Mouse (Mus musculus) cerebellum, adult 8-10 months (tissue): ENCODE results near the gene Olfr1377.
A peak's percentile ranks its signal among the peaks of the same experiment; 100 is the strongest.
"Not testable (repeated sequence)": the region's sequence is repeated elsewhere in the genome, so short reads cannot be mapped to it uniquely, and the experiment has no call there.

Experiments used
- DNase-seq: peaks from one replicate; pipeline ENCODE4 v3.0.0; 2022

The Olfr1377 gene

DNA sequence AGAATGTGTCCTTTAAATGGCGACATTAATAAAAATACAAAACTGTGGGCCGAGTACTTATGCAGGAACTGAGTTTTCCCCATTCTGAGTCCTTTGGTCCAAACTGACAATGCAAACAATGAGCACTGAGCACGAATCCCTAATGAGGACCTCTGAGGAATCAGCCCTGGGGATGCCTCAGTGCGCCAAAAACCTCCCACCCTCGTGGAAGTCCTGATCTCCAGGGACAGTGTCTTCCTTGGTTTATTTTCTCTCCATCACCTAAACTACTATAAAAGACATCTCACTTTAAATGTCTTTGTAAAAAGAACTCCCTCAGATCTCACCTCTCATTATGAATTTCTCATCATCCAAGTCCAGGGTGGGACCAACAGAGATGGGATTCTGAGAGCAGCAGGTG is at the start of gene Olfr1377:
TSS of gene Olfr1377 (plus strand) at position 301 of the 400 bp plus-strand sequence.
- DNase-seq, result no peak

DNA sequence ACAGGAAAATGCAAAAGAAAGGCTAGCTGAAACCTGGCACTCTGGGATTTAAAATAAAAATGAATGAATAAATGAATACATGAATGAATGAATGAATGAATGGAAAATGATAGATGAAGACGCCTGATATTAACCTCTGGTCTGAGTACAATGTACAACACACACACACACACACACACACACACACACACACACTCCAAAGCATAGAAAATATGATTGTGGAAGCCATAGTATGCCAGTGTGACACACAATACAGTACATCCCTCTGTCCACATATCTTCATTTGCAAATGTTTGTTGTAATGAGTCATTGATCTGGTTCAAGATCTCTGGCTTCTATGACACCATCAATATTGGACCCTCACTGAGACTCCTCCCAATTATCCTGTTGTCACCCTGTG is 49.7 kb upstream of the Olfr1377 start:
- no peak for DNase-seq

DNA sequence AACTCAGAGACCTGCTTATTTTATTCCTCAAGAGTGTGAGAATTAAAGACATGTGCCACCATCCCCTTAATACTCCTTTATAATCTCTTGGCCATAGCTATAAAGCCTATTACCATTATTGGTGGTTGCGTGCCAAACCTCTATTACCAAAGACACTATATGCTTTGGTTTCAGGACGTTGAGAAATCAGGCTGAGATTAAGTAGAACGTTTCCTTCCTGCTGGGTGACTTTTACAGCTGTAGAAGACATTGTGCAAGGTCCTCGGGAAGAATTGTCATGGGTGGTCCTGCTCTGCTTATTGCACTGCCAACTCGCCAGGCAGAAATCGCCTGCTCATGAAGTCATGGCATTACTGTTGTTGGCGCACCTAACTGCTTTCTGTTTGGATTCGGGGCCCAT is 43.3 kb upstream of the Olfr1377 start:
- DNase-seq, result no peak

DNA sequence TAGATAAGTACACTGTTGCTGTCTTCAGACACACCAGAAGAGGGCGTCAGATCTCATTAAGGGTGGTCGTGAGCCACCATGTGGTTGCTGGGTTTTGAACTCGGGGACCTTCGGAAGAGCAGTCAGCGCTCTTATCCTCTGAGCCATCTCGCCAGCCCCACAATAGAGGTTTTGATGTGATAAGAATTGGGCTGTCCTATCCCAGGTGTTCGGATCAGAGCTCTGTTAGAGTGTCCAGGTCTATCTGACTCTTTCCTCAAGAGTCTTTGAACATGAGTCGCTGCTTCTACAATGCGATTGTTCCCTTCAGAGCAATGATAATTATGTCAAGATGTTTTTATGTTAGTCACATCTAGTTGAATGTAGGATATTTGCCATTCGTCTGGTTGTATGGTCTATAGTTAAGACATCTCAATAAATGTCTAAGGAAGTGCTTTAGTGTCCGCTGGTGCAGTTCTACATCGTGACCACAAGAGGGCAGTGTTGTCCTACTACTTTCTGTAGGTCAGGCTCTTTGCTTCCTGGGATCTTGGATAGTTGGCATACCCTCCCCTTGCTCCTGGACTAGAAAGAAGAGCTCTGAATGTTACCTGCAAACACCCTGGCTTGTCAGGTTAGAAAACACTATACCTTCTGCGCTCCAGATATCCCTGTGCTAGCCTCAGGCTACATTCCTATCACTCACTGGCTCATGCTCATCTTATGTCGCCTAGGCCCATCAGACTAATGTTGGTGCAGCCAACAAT is 42.0 kb upstream of the Olfr1377 start:
- DNase-seq, result no peak

DNA sequence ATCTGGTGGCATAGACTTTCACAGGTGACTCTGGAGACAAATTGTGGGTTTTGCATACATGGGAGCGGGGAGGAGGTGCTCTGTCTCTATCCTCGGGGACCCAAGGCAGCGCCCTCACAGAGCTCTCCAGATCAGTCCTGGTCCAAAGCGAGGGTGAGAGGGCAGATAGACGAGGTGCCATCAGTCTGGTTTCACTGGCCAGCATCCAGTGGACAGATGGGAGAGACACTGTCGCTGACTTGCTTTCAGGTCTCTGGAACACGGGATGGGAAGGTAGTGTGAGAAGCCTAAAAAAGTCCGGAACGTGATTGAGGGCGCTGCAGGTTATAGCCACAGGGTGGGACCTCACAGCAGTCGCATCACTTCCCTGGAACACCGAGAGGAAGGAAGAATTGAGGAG is 39.4 kb upstream of the Olfr1377 start:
- no peak for DNase-seq

DNA sequence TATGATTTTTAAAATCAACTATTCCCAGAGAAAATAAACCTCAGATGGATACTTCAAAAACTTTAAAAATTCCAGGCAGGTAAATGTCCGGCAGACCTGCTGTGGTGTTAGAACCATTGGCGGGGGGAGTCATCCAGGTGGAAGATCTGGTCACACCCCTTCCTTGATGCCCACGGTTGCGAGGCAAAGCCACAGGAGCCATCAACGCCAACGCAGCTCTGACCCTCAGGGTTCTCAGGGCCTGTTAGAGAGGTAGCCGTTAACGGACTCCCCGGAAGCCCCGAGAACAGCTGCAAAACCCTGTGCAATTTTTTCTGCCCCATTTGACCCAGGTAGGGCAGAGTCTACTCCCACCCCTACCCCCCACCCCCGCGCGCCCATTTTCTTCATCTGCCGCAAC is 38.3 kb upstream of the Olfr1377 start, which contains the start of gene 4933414I15Rik:
TSS of gene 4933414I15Rik (minus strand) at position 260 of the 400 bp plus-strand sequence.
- DNase-seq, result no peak

DNA sequence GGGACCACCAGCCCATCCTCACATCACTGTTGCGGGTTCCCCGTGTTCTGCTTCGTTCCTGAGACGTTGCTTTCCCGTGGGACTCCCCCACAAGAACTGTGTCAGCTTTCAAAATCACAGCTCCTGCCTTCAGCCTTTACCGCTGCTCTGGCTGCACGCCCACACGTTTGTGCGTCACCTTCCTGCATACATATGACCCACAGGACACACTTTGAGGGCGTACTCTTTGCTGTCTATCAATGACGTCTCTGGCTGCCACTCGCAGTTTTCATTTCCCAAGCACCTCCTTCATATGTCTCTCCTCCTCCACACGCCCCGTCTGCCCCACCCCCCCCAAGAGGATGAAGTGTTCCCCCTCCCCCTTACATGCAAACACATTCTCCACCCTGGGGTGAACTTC is 29.5 kb upstream of the Olfr1377 start:
- DNase-seq, result no peak

DNA sequence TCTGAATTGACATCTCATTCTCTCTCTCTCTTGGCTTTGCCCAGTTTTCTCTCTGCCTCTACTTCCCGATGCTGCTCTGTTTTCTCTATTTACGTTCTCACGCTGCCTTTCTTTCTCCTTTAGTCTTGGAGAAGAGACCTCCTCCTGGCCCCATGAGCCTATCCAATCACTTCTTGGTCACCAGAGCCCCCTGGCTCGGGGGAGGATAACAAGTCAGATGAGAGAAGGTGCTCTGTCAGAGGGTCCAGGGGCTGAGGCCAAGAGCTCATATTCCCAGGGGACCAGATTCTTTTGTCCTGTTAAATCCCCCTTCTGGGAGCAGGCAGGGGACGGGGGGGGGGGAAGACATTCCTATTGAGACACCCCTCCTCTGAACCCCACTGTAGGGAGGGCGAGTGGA is 28.1 kb upstream of the Olfr1377 start, which contains the start of gene Prop1:
TSS of gene Prop1 (minus strand) at position 101 of the 400 bp plus-strand sequence.
- DNase-seq, result no peak

DNA sequence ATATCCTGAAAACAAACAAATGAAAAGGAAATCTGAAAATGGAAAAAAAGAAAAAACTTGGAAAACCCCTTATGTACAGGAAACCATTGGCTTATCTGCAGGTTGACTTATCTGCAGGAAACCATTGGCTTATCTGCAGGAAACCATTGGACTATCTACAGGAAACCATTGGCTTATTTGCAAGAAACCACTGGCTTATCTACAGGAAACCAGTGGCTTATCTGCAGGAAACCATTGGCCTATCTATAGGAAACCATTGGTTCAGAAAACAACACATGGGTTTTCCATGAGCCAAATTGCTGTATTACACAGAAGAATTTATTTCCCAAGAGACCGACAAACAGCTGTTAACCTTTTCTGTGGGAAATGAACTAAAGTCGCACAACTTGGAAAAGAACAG is 16.9 kb upstream of the Olfr1377 start:
- no peak for DNase-seq

DNA sequence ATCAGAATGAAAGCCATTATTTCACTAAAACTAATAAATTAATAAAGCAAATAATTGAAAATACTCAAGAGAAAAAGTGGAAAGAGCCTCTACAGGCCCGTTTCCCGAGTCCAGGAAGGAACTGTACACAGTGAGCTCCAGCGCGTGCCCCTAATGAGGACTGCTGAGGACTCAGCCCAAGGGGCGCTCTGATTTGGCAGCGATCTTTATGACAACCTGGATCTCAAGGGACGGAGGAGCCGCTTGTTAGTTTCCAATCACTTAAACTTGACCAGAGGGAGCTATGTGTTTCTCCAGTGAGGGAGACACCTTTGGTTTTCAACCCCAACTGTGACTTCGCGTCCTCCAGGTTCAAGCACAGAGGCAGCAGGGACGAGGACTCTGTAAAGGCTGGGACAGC is 15.5 kb upstream of the Olfr1377 start, which contains the start of gene Olfr1378:
TSS of gene Olfr1378 (plus strand) at position 301 of the 400 bp plus-strand sequence.
- no peak for DNase-seq

DNA sequence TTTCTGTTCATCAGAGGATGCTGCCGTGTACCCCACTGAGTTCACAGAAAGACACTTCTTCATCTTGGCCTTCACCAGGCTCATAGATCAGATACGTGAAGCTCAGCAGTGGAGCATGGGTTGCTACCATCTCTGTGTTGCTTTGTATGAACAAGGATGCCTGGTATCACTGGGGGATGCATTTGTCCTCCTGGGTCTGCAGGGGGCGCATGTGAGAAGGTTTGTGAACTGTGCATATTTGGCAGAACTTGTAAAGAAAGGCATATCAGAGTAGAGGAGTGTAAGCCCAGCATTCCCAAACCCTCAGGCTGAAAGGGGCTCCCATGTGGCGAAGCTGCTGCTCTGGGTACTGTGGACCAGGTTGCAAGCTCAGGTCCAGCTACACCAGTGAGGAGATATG is 4.6 kb upstream of the Olfr1377 start:
- DNase-seq, result no peak

DNA sequence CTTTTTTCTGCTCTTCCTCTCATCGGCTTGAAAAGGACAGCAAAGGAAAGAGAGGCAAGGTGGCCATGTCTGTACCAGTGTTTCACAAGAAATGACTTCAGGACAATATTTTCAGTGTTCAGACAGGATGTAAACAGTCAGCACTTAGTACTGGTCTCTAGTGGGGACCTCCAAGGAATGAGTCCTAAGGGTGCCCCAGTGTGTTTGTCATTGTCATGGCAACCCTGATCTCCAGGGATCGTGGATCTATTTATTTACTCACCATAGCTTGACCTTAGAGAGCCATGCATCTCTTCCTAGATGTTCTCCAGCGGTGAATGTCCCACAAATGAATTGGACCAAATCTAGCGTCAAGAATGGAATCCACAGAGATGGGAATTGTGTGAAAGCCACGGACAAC is 21.5 kb downstream of the Olfr1377 start, which contains the start of gene Olfr51:
TSS of gene Olfr51 (plus strand) at position 301 of the 400 bp plus-strand sequence.
- DNase-seq, result no peak

DNA sequence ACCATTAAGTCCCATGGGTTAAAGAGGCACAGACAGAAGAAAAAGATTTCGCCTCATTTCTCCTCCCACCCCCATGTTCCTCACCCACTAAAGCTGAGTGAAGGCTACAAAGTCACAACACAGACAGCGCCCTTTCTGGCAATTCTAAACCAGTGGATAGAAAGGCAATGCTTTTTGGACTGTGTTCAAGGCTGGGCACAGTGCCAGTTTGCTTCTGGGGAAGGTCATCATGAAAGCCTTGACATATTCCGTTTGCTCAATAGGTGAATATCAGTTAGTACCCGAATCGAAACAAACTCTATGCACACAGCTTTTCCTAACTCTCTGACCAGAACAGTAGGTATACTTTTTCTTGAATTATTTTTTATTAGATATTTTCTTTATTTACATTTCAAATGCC is 30.1 kb downstream of the Olfr1377 start:
- no peak for DNase-seq

DNA sequence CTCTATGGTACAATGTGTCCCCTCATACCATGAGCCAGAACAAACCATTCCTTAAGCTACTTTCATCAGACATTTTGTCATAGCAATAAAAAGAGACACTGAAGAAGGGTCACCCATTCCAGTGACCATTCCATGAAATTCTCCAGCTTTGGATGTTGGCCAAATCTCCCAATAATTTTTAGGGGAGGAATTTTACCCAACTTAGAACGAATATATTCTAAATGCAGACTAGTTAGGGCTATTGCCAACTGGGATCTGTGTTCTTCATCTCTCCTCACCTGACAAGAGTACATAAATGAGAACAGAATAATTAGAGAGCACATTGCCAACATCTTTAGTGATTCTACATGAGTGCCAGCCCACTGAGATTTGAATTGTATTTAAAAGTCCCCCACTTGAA is 32.2 kb downstream of the Olfr1377 start, which contains the start of gene Olfr54:
TSS of gene Olfr54 (plus strand) at position 301 of the 400 bp plus-strand sequence.
- no peak for DNase-seq

DNA sequence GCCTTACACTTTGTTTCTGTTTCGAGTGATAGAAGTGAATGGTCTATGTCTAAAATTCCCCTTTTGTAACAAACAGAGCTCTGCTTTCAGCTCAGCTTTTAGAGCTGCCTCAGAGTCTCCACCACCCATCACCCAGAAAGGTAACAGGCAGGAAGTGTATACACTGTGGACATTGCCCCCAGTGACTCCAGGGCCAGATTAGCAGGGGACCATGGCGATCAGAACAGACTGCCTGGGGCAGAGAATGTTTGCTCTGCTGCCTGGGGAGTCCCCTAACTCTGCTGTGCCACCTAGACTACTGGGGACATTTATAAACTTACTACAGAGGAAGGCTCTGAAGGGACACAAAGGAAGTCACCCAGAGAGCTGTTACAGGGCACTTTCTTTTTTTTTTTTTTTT is 34.6 kb downstream of the Olfr1377 start:
- no peak for DNase-seq

DNA sequence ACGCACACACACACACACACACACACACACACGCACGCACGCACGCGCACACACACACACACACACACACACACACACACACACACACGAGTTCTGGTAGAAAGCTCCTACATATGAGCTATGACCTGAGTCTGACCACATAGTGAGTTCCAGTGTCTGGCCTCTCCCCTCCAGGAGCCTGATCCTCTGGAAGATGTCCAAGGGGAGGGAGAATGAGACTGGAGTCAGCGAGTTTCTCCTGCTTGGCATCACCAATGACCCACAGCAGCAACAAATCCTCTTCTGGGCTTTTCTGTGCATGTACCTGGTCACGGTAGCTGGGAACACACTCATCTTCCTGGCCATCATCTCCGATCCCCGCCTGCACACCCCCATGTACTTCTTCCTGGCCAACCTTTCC is 45.0 kb downstream of the Olfr1377 start:
- not testable (repeated sequence) for DNase-seq

DNA sequence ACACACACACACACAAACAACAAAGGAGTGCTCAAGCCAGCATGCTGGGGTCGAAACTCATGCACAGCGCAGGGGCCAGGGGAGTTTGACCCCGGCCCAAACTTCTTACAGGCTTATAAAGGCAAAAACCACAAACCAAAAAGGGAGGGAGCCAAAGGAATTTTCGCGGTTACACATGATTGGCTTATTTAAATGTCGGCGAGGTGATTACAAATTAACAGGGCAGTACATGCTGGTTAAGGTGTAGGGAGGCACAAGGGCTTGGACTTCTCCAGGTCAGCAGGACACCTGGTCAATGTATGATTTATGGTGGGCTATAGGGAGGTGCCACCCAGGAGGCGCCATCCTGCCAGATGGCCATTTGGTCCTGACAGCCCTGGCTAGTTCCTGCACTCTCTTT is 47.6 kb downstream of the Olfr1377 start:
- DNase-seq, result not testable (repeated sequence)

DNA sequence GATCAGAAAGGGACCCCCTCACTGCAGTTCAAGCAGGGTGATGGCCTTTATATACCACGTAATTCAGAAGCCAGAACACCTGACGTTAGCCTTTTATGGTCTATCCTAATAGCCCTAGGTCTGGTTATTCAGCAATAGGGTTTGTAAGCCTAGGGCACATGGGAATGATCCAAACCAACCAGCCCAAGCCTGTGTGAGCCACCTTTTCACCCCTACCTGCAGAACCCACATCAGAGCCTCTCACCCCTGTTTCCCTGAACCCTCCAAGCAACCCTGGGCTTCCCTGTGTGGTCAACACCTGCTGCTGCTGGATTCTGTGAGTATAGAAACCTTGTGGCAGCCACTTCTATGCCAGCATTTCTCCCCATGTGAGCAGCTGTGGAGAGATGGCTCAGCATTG is 48.5 kb downstream of the Olfr1377 start:
- DNase-seq, result no peak

DNA sequence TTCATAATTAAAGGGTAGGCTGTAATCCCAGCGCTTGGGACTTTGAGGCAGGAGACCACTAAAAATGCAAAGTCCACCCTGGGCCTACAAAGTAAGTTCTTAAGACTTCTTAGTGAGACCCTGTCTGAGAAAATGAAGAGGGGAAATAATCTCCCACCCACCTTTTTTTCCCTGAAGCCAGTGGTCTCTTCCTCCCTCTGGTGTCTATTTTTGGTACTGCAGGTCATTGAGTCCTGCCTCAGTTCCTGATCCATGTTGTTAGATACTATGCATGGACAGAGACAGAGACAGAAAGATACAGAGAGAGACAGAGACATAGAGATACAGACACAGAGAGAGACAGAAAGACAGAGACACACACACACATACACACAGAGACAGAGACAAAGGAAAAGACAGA is 51.1 kb downstream of the Olfr1377 start:
- DNase-seq, result peak; percentile 18

DNA sequence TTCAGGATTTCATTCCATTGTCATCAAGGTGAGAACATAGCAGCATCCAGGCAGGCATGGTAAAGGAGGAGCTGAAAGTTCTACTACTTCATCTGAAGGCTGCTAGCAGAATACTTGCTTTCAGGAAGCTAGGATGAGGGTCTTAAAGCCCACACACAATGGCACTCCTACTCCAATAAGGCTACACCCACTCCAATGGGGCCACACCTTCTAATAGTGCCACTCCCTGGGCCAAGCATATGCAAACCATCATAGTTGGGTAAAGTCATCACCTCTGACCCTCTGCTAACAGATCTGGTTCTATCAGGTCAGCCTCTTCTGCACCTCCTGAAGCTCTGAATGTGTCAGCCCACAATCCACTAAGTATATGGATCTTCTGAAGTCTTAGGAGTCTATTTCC is 52.4 kb downstream of the Olfr1377 start:
- not testable (repeated sequence) for DNase-seq

DNA sequence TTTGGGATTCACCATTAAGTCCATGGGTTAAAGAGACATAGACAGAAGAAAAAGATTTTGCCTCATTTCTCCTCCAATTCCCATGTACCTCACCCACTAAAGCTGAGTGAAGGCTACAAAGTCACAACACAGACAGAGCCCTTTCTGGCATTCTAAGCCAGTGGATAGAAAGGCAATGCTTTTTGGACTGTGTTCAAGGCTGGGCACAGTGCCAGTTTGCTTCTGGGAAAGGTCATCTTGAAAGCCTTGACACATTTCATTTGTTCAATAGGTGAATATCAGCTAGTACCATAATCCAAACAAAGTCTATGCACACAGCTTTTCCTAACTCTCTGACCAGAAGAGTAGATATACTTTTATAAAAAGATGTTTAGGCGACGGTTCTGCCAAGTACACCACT is 54.2 kb downstream of the Olfr1377 start:
- DNase-seq, result no peak
